Mouse (Mus musculus): ENCODE results near the gene Runx2.

DNA sequence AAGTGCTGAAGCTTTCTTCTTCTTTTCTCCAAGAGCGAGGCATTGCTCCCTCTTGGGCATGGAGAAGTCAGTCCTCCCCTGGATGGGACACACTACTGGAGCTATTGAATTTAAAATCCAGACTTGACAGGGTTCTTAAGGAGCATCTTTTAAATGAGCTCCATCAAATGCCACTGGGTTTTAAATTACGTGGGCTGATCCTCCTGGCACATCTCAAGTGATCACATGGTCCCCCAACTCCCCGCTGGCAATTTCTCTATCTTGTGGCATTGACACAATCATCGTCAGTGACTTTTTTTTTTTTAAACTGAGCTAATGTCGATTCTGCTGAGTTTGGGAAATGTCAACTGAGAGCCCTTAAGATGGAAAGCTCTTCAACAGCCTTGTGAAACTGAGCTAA, 180.1 kb downstream of the Runx2 start:
- TF ChIP-seq POLR2A (IDR thresholded peaks at IDR 0.05; ENCODE audit: low read depth, low read length) (no peak), CTCF (conservative IDR thresholded peaks at IDR 0.05; ENCODE audit: insufficient read depth, insufficient read length, low read depth, low read length) (no peak)
